Mouse (Mus musculus): ENCODE data around the gene Csnk2b. TPM values are rescaled to one million over a fixed set of nuclear protein-coding genes. Genes with fewer than 3 reads are reported as not detected.
A peak's percentile ranks its signal among the peaks of the same experiment; 100 is the strongest.

The Csnk2b gene
- 348 and 353 TPM in 2 replicates for polyA plus RNA-seq (2015; fragmentation: Nextera tagmentation; extraction: Ambion mirVana)

DNA sequence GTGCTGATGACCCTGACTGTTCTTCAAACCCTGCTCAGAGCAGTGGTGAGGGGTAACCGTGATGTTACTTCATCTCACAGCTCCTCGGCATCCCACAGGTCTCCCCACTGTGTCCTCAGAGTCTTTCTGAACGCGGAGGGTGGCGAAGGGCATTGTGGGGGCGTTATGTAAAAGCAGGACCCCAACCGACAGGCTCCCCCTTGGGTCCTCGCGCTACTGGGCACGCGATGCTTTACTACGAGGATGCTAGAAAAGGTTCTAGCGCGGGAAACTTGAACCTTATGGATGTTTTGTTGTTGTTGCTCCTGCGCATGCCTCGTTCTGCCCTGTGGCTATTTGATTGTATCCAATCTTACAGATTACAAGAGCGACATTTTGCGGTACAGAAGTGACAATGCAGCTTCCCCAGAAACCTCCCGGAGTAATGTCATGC, at the start of gene Csnk2b:
Csnk2b (minus strand) TSS at position 183 of the 433 bp plus-strand sequence.
- DNase-seq (ENCODE audit: low spot score) = peak; percentile 68

DNA sequence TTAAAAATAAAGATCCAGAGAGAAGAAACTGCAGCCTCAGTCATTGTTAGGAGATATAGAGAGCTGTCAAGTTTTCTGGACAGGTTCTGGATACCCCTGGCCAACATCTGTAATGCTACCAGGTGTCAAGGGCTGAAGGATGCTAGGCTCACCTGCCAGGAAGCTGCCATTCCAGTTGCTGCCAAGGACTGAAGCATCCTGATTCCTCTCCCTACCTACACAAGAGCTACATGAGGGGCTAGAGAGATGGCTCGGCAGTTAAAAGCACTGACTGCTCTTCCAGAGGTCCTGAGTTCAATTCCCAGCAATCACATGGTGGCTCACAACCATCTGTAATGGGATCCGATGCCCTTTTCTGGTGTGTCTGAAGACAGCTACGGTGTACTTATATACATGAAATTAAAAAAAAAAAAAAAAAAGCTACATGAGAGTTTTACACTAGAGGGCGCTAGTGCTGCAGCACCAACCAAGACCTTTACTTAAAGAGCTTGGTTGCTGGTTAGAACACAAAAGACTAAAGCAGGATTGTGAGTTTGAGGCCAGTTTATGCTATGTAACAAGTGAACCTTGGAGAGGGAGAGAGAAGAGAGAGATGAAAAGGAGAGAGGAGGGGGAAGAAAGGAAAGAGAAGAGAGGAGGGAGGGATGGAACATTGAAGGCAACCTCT, 46.8 kb upstream of the Csnk2b start:
- peak; percentile 84 for DNase-seq (ENCODE audit: low spot score)

DNA sequence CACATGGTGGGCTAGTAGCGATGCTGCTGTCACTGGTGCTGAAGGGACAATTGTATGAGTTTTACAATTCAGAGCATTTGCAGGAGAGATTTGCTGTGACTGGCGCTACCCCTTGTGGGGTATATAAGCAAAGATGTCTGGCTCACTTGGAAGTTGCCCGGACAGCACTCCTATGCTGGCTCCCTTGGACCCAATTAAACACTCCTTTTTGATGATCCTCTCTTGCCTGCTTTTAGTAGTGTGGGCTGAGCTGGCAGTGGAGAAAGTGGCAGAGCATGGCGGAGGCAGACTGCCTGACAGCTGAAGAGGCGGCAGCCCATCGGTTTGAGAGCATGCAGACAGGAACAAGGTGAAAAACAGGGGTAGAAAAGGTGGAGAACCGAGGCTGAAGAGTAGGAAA, 45.9 kb upstream of the Csnk2b start:
- no peak for DNase-seq (ENCODE audit: low spot score)

DNA sequence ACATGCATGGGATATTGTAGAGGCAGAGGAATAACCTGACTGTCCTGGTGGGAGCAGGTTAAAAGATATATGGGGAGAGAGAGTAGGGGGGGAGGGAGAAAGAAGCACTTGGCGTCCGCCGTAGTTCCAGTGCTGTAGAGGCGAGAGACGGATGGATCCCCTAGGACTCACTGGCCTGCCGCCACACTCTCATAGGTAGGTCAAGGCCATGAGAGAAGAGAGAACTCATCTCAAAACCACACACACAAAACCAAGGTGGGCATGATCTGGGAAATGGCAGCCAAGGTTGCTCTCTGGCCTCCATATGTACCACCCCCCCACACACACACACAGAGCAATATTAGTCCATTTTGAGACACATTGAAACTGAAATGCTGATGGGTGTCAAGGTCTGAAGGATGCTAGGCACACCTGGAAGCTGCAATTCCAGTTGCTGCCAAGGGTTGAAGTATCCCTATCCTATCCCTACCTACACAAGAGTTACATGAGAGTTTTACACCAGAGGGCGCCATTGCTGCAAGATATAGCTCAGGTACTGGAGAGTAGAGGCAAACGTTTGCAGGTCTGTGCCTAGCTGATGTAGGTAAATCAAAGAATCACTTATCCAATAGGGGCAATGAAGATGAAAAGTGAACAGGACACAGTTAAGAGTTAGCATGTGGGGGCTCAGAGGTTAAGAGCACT, 44.6 kb upstream of the Csnk2b start:
- DNase-seq (ENCODE audit: low spot score) = peak; percentile 89

DNA sequence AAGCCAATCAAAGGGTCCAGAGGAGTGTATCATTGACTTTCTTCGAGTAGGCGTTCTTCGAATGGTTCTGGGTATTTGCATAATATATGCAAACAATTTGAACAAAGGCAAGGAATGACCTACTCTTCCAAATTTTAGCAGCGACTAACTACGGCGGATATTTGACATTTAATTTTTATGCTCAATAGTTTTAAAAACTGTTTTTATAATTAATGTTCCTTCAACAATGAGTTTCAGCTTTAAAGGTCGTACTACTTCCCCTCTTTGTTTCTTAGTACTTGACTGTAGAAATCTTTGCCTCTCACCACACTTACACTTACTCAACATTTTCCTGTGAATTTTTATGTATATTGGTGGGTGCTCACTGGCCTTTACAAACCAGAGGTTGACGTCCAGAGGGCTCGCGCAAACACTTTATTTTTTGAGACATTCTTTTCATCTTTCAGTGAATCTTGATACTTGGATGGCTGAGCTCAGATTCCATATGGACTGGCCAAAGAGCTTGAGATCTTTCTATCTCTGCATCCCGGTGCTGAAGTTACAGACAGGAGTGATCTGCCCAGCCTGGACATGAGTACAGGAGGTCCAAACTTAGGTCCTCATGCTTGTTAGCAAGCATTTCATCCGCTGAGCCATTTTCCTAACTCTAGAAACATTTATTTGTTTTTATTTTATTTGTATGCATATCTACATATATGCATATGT, 43.8 kb upstream of the Csnk2b start:
- no peak for DNase-seq (ENCODE audit: low spot score)

- DNase-seq (ENCODE audit: low spot score) = peak; percentile 99
Observed at GRCm38 (mm10) chr17:35164568-35165450, 43.0 kb upstream of the Csnk2b start, which contains the start of gene Prrc2a. Gene Prrc2a, minus strand, starts transcription at chr17:35164897.

DNA sequence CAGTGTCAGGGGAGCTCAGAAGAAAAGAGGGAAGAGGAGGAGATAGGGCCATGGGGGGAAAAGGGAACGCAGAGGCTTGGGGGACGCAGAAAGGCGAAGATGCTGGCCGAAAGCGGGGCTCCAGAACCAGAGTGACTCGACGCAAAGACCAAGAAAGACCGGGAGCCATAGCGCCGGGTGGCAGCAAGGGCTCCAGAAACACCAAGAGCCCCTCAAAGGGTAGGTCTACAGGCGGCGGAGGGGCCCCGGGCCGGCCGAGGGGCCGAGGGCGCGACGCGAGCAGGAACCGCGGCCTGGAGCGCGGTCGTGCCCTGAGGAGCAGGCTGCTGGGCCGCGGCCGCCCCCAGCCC, 42.3 kb upstream of the Csnk2b start:
- DNase-seq (ENCODE audit: low spot score) = no peak

- no peak for DNase-seq (ENCODE audit: low spot score)
Observed at GRCm38 (mm10) chr17:35163326-35164081, 41.7 kb upstream of the Csnk2b start.

- no peak for DNase-seq (ENCODE audit: low spot score)
Observed at GRCm38 (mm10) chr17:35162730-35163129, 40.9 kb upstream of the Csnk2b start.

DNA sequence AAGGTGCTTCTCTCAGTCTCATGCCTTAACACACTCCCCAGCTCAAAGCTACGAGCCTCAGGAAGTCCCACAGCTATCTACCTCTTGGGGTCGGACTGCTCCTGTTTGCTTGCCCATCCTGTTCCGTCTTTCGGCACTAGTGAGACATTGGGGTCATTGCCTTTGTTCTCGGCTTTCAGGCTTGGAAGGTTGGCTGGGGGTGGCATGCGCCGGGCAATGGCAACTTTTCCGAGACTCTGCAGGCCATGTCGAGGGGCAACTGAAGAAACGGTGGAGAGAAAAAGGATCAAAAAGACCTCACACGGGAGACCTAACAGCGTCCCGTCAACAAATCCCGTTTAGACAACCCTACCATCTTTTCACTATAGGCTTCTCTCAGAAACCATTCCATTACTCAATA, 40.3 kb upstream of the Csnk2b start:
- DNase-seq (ENCODE audit: low spot score) = no peak

GRCm38 (mm10) chr17:35161421-35161820, 39.6 kb upstream of the Csnk2b start:
- DNase-seq (ENCODE audit: low spot score) = no peak

DNA sequence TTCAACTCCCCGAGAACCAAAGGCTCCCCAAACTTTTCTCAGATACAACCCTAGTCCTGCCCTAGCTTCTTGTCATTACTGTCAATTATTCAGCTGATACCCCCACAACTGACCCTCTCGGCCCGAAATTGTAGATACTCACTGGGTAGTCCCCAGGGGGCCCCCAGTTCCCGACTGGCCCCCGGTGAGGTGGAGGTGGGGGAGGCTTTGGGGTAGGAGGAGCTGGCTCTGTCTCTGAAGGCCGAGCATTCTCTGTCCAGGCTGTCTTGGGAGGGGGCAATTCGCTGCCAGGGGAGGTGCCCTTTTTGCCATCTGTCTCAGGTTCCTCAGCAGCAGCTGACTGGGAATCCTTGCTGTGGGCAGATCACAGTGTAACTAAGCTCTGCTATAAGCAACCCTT, 37.8 kb upstream of the Csnk2b start:
- no peak for DNase-seq (ENCODE audit: low spot score)

DNA sequence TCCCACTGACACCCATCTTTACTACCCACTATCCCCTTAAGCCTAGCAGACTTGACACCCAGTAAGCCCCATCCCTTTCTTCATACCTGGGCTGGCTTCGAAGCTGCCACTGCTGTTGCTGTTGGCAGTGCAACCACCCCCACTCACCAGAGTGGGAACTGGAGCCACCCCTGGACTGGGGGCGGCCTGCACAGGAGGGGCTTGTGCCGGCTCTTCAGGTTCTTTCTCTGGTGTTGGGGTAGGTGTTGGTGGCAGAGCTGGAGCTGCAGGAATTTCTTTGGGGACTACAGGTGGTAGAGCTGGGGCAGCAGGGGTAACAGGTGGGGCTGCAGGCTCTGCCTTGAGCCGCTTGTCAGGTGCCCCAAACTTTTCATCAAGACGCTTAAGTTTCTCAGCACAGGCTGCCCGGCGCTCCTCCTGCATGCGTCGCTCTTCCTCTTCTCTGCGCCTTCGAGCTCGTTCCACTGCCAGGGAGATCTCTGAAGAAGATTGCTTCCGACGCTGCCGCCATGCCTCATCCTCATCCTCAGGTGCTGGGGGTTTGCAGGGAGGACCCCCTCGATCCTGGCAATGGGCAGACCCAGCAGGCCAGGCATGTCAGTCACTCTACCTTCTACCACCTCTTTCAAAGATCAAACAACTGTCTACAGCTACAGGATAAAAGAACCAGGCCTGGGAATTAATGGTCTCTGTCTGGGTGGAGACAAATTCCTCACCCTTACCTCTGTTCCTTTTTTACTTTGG, 37.2 kb upstream of the Csnk2b start:
- no peak for DNase-seq (ENCODE audit: low spot score)

DNA sequence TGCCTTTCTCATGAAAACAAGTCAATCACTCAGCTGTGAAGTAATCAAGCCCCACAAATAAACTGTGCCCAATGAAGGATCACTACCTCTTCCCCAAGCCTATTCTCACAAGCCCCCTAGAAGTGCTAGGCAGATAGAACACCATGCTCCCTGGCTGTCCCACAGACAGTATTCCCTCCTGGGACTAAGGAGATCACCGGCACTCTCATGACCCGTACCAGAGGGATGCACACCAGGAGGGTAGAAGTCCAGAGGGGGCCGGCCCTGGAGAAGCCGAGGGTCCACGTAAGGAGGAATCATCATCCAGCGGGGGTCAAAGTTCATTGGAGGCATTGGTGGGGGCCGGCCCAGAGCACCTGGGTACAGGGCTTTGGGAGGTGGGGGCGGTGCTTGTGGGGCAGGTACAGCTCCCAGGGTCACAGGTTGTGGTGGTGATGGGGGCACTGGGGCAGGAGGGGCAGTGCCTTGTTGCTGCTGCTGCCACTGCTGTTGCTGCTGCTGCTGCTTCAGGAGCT, 35.9 kb upstream of the Csnk2b start:
- DNase-seq (ENCODE audit: low spot score) = no peak

- DNase-seq (ENCODE audit: low spot score) = no peak
Observed at GRCm38 (mm10) chr17:35157254-35157653, 35.4 kb upstream of the Csnk2b start.

GRCm38 (mm10) chr17:35156461-35157200, 34.8 kb upstream of the Csnk2b start:
- no peak for DNase-seq (ENCODE audit: low spot score)

DNA sequence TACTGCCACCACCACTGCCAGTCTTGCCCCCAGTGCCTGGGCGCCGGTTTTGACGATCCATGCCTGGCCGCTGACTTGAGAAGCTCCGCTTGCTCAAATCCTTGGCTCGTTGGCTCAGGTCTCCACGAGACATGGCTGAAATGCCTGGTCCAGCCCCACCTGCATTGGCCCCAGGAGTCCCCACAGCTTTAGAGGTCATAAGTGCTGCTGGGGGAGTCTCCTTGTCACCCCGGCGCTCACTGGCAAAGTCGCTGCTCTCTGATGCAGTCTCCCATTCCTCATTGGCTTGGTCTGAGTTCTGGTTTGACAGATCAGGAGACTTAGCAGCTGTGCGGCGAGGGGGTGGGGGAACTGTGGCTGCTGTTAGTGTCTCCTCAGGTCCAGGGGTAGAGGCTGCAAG, 33.6 kb upstream of the Csnk2b start:
- DNase-seq (ENCODE audit: low spot score) = no peak

DNA sequence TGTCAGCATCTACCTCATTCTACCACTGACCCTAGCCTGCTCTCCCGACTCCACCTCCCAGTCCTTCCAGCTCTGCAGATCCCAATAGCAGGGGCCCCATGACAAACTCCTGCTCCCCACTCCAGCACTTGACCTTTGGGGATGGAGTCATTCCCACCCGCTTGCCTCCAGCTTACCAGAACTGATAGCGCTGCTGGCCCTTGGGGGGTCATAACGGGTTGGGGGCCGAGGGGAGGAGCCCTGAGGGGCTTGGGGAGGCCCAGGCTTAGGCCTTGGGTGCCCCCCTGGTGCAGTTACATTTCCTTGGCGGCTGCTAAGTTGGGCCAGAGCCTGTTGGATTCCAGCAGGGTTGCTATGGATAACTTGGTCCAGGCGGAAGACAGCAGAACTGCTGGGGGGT, 32.8 kb upstream of the Csnk2b start:
- DNase-seq (ENCODE audit: low spot score) = no peak

DNA sequence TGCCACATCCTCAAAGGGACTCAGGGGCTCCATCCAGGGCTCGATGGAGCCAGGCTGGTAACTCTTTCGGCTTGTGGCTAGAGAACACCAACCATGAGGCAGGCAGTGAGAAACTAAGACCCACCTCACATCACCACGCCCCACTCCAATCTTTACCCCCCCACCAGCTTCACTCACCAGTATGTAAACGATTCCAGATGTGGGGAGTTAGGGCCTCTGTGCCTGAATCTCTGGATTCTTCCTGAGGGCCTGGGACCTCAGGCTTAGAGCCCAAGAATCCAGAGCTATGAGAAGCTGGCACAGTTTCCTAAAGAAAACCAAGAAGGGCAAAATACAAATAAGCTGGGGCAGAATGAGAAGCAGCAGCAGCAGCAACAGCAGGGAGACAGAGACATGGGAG, 32.1 kb upstream of the Csnk2b start:
- no peak for DNase-seq (ENCODE audit: low spot score)

All from thymus, postnatal 0 days (tissue).